In genomic region chr14:11555061-11555501, GRCm38 (mm10) we compare ENCODE assay signal across 9 mouse cellular contexts. TPM values are rescaled to one million over a fixed set of nuclear protein-coding genes. Genes with fewer than 3 reads are reported as not detected.
DNase-seq lines count a peak whose midpoint lies in the region; ATAC-seq and TF ChIP-seq lines count a peak whose summit lies in the region.
"Had no signal": no experiment of that assay in that cellular context is flagged by ENCODE, and none has a peak within 500 bp of the region (broad histone marks: within the 10 kb centered on the region; RNA-seq: fewer than 3 reads in every experiment).

No protein-coding gene starts in this region.

- H3K4me2 ChIP-seq in forebrain, embryonic 16.5 days (ENCODE audit: low read length) = peak overlapping the region; percentile 85
- peak overlapping the region; percentile 97 for H3K4me2 ChIP-seq in intestine, postnatal 0 days (replicated peaks; ENCODE audit: low read depth)
- H3K4me2 ChIP-seq in stomach, embryonic 16.5 days (ENCODE audit: low read depth, low read length) = peak overlapping the region; percentile 92

- H3K9ac ChIP-seq in forebrain, embryonic 16.5 days (replicated peaks; ENCODE audit: low read depth, low read length) = peak overlapping the region; percentile 71
- peak overlapping the region; percentile 78 for H3K9ac ChIP-seq in intestine, postnatal 0 days (ENCODE audit: low read depth, low read length)
- peak overlapping the region; percentile 94 for H3K9ac ChIP-seq in stomach, embryonic 16.5 days (ENCODE audit: low read length)

- H3K4me3 ChIP-seq in layer of hippocampus, adult 2 months = peak overlapping the region; percentile 94
- H3K4me3 ChIP-seq in forebrain, embryonic 16.5 days (replicated peaks; ENCODE audit: low read length) = peak overlapping the region; percentile 77
- H3K4me3 ChIP-seq in intestine, postnatal 0 days (ENCODE audit: low read depth, low read length) = peak overlapping the region; percentile 79
- H3K4me3 ChIP-seq in stomach, embryonic 16.5 days (replicated peaks; ENCODE audit: low read length) = peak overlapping the region; percentile 79

- H3K36me3 ChIP-seq in forebrain, embryonic 16.5 days (ENCODE audit: control insufficient read depth, insufficient read depth) = no peaks in the 10 kb centered on the region
- H3K36me3 ChIP-seq in intestine, postnatal 0 days (ENCODE audit: control insufficient read depth, insufficient read depth) = no peaks in the 10 kb centered on the region
- H3K36me3 ChIP-seq in stomach, embryonic 16.5 days (ENCODE audit: control insufficient read depth, insufficient read depth, low read length) = no peaks in the 10 kb centered on the region

- TF ChIP-seq CTCF in layer of hippocampus, adult 2 months (conservative IDR thresholded peaks at IDR 0.05) = no peak
- no peak for TF ChIP-seq CTCF in intestine, postnatal 0 days (IDR thresholded peaks at IDR 0.05; ENCODE audit: low read depth)

- peak overlapping the region; percentile 97 for H3K27ac ChIP-seq in layer of hippocampus, adult 2 months
- H3K27ac ChIP-seq in forebrain, embryonic 16.5 days (ENCODE audit: low read length) = peak overlapping the region; percentile 94
- no peak overlapping the region for H3K27ac ChIP-seq in intestine, postnatal 0 days (ENCODE audit: low read depth, low read length)
- peak overlapping the region; percentile 98 for H3K27ac ChIP-seq in stomach, embryonic 16.5 days (ENCODE audit: low read length)

- WGBS in forebrain, embryonic 16.5 days = under 1% methylated on average over 17 of the region's 17 CpGs
- under 1% methylated on average over 17 of the region's 17 CpGs for WGBS in intestine, postnatal 0 days
- WGBS in stomach, embryonic 16.5 days = 0% methylated on average over 17 of the region's 17 CpGs

- peak in 1 of 2 experiments; percentile 17 for DNase-seq in layer of hippocampus, adult 2 months (ENCODE audit: low spot score in 2 of 2)
- no peak for DNase-seq in layer of hippocampus, adult 9-10 months (ENCODE audit: low spot score)
- DNase-seq in cerebellum, adult 18-20 months = peak; percentile 38 to 52
- DNase-seq in lung, postnatal 10 days = peak; percentile 31
- no peak for DNase-seq in adipocyte (ENCODE audit: low spot score)

- peaks cover 18% of the 10 kb centered on the region for H3K4me1 ChIP-seq in forebrain, embryonic 16.5 days (replicated peaks; ENCODE audit: control insufficient read depth, insufficient read depth, low read length)
- H3K4me1 ChIP-seq in intestine, postnatal 0 days (replicated peaks; ENCODE audit: control insufficient read depth, insufficient read depth, low read length) = 0 out of 2 replicates have a peak, but pooled peaks cover 4% of the 10 kb centered on the region
- peaks cover 11% of the 10 kb centered on the region; the same call in 1 of the 2 replicates for H3K4me1 ChIP-seq in stomach, embryonic 16.5 days (ENCODE audit: control insufficient read depth, insufficient read depth, low read length)

- no peaks in the 10 kb centered on the region for H3K9me3 ChIP-seq in forebrain, embryonic 16.5 days (ENCODE audit: control insufficient read depth, low read length)
- no peaks in the 10 kb centered on the region for H3K9me3 ChIP-seq in intestine, postnatal 0 days (ENCODE audit: control insufficient read depth)
- H3K9me3 ChIP-seq in stomach, embryonic 16.5 days (replicated peaks; ENCODE audit: control insufficient read depth, low read length) = no peaks in the 10 kb centered on the region

- no peak for ATAC-seq in forebrain, embryonic 16.5 days
- ATAC-seq in intestine, postnatal 0 days = no peak
- ATAC-seq in stomach, embryonic 16.5 days (ENCODE audit: insufficient read depth, low FRiP score) = no peak

- H3K27me3 ChIP-seq in forebrain, embryonic 16.5 days (replicated peaks; ENCODE audit: control insufficient read depth, insufficient read depth, low read length) = 0 out of 2 replicates have a peak, but pooled peaks cover 5% of the 10 kb centered on the region
- H3K27me3 ChIP-seq in intestine, postnatal 0 days (replicated peaks; ENCODE audit: control insufficient read depth, insufficient read depth, low read length) = no peaks in the 10 kb centered on the region
- H3K27me3 ChIP-seq in stomach, embryonic 16.5 days (ENCODE audit: control insufficient read depth, insufficient read depth, low read length) = no peaks in the 10 kb centered on the region
- H3K27me3 ChIP-seq: Patski had no signal

RNA-seq across cellular contexts. Expression of gene Ptprg, which starts 1.7 kb away (rescaled TPM):
- 100 to 1,000 TPM; 106 to 112 TPM for total RNA-seq in layer of hippocampus, adult 2 months (2021)
- polyA plus RNA-seq in forebrain, embryonic 16.5 days (2015; fragmentation: Nextera tagmentation; extraction: Ambion mirVana) = 30.9 and 33.5 TPM in 2 replicates
- 3.7 and 6.9 TPM in 2 replicates for polyA plus RNA-seq in intestine, postnatal 0 days (2015; fragmentation: Nextera tagmentation; extraction: Ambion mirVana)
- 20.0 and 20.8 TPM in 2 replicates for polyA plus RNA-seq in stomach, embryonic 16.5 days (2015; fragmentation: Nextera tagmentation; extraction: Ambion mirVana)

Comparison
In these comparisons a context has a peak if more than half of its experiments do, and no peak if none do; other contexts are left out.
1. DNase-seq: peak in cerebellum, adult 18-20 months (2 of 2) and lung, postnatal 10 days (single experiment); none in layer of hippocampus, adult 9-10 months (single experiment) and adipocyte (single experiment).
2. Peak in every context shown above with its lines, with median percentiles within 50 percentile points of each other: H3K4me3 ChIP-seq, H3K4me2 ChIP-seq and H3K9ac ChIP-seq.